Mouse (Mus musculus): Measurements from ENCODE around the gene Gm37419. TPM values are rescaled to one million over a fixed set of nuclear protein-coding genes. Genes with fewer than 3 reads are reported as not detected.

Gm37419 gene
- polyA plus RNA-seq, 1 experiment from 2014 or later = not detected

DNA sequence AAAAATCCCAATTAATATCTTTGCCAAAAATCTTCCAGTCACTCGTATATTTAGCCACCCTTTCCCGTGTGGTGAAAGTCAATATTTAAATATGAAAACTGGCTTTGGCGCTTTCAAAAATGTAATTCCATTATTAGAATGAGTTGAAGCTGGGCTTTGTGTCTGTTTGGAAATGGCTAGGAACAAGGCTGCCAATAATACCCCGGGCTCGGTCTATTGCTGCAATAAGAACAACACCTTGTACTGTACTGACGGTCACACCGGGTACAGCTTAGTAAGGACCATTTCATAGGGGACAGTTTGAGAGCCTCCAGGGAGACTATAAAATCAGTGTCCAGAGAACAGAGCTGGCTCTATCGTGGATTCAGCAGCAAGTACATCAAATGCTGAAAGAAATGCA, 17.6 kb downstream of the Gm37419 start:
- no peaks in the 10 kb centered on the region for H3K9me3 ChIP-seq (replicated peaks; ENCODE audit: control insufficient read depth, low read length)
- H3K27me3 ChIP-seq (ENCODE audit: control insufficient read depth, insufficient read depth, low read length) = no peaks in the 10 kb centered on the region
- no peaks in the 10 kb centered on the region for H3K4me1 ChIP-seq (ENCODE audit: control insufficient read depth, insufficient read depth, low read length)
- H3K4me2 ChIP-seq (ENCODE audit: low read depth, low read length) = no peak overlapping the region
- H3K27ac ChIP-seq (ENCODE audit: low read length) = no peak overlapping the region
- H3K4me3 ChIP-seq (replicated peaks; ENCODE audit: low read length) = no peak overlapping the region
- no peaks in the 10 kb centered on the region for H3K36me3 ChIP-seq (ENCODE audit: control insufficient read depth, insufficient read depth, low read length)
- no peak overlapping the region for H3K9ac ChIP-seq (ENCODE audit: low read length)
- 64% methylated on average over 8 of the region's 8 CpGs for WGBS
- ATAC-seq (ENCODE audit: insufficient read depth, low FRiP score) = no peak

DNA sequence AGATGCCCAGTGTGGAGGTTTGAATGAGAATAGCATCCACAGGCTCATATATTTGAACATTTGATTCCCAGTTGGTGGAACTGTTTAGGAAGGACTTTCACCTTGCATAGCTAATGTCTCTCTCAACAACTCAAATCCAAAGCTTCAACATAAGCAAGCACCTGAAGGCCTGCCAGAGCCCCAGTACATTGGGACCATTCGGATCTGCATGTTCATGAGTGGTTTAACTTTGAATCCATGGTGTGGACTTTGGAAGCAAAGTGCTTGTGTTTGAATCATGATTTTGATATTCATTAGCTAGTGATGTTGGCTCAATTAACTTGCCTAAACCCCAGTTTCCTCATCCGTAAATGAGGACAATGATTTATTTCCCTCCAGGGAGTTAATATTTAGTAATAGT, 21.6 kb downstream of the Gm37419 start:
- H3K4me3 ChIP-seq (replicated peaks; ENCODE audit: low read length) = no peak overlapping the region
- no peaks in the 10 kb centered on the region for H3K4me1 ChIP-seq (ENCODE audit: control insufficient read depth, insufficient read depth, low read length)
- no peak overlapping the region for H3K27ac ChIP-seq (ENCODE audit: low read length)
- H3K36me3 ChIP-seq (ENCODE audit: control insufficient read depth, insufficient read depth, low read length) = no peaks in the 10 kb centered on the region
- H3K4me2 ChIP-seq (ENCODE audit: low read depth, low read length) = no peak overlapping the region
- no peaks in the 10 kb centered on the region for H3K9me3 ChIP-seq (replicated peaks; ENCODE audit: control insufficient read depth, low read length)
- no peaks in the 10 kb centered on the region for H3K27me3 ChIP-seq (ENCODE audit: control insufficient read depth, insufficient read depth, low read length)
- ATAC-seq (ENCODE audit: insufficient read depth, low FRiP score) = no peak
- 82% methylated on average over 2 of the region's 2 CpGs for WGBS
- H3K9ac ChIP-seq (ENCODE audit: low read length) = no peak overlapping the region

DNA sequence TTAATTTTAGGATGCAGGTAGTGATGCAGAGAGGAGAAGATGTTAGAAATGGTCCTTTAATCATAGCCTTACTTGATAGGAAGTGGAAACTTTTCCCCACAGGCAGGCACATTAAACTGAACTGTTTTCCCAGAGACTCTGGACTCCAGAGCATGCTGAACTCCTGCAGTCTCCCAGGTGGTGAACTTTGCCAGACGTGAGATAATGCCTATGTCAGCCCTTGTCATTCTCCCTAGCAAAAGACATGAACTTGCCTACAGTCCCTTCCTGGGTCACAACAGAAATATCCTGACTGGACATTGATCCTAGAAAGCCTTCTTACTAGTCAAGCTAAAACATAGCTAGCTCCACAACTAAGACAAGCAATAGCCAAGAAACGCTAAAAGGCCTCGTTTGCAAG, 23.0 kb downstream of the Gm37419 start:
- Histone ChIP-seq H3K9ac (ENCODE audit: low read length) (no peak overlapping the region), H3K4me2 (ENCODE audit: low read depth, low read length) (no peak overlapping the region), H3K27me3 (ENCODE audit: control insufficient read depth, insufficient read depth, low read length) (no peaks in the 10 kb centered on the region), H3K9me3 (replicated peaks; ENCODE audit: control insufficient read depth, low read length) (no peaks in the 10 kb centered on the region), H3K4me3 (replicated peaks; ENCODE audit: low read length) (no peak overlapping the region), H3K4me1 (ENCODE audit: control insufficient read depth, insufficient read depth, low read length) (no peaks in the 10 kb centered on the region), H3K27ac (ENCODE audit: low read length) (no peak overlapping the region), H3K36me3 (ENCODE audit: control insufficient read depth, insufficient read depth, low read length) (no peaks in the 10 kb centered on the region)
- no peak for ATAC-seq (ENCODE audit: insufficient read depth, low FRiP score)
- 72% methylated on average over 3 of the region's 3 CpGs for WGBS

DNA sequence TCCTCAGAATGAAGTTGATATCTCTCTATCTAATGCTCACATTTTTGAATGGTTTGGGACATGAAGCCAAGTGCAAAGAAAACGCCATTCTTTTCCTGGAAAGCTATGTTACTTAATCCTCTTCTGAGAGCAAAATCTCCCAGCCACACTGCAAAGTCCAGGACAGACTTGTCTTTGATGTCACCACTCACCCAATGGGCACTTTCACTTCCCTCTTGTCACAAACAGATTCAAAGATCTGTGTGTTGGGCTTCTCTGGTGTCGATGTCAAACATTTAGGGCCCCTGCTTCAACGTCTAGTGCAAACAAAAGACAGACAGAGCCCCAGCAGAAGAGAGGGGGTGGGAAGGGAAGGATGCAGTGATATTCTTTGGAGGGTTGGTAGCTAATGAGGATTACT, 23.8 kb downstream of the Gm37419 start:
- no peak overlapping the region for H3K9ac ChIP-seq (ENCODE audit: low read length)
- WGBS = 38% methylated on average over 3 of the region's 3 CpGs
- H3K27me3 ChIP-seq (ENCODE audit: control insufficient read depth, insufficient read depth, low read length) = no peaks in the 10 kb centered on the region
- H3K36me3 ChIP-seq (ENCODE audit: control insufficient read depth, insufficient read depth, low read length) = no peaks in the 10 kb centered on the region
- no peak overlapping the region for H3K4me3 ChIP-seq (replicated peaks; ENCODE audit: low read length)
- no peak overlapping the region for H3K27ac ChIP-seq (ENCODE audit: low read length)
- no peak overlapping the region for H3K4me2 ChIP-seq (ENCODE audit: low read depth, low read length)
- H3K4me1 ChIP-seq (ENCODE audit: control insufficient read depth, insufficient read depth, low read length) = no peaks in the 10 kb centered on the region
- ATAC-seq (ENCODE audit: insufficient read depth, low FRiP score) = no peak
- H3K9me3 ChIP-seq (replicated peaks; ENCODE audit: control insufficient read depth, low read length) = no peaks in the 10 kb centered on the region

DNA sequence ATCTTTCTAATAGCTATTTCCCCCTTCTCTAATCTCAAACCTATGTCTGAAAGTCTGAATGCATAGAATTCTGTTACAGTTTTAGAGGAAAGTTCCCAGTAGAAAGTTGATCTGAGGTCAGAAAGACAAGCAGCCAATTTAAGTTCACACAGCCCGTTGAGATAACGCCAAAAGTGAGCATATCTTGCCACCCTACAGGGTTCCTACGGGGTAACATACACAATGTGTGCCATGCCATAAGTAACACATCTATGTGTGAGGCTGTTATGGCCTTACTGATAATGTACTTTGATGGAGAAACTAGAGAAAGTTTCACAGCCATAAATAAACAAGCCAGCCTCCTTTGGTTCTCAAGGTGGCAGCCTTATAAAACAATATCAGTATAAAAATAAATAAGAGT, 26.1 kb downstream of the Gm37419 start:
- 62% methylated on average over 3 of the region's 3 CpGs for WGBS
- ATAC-seq (ENCODE audit: insufficient read depth, low FRiP score) = no peak
- H3K4me2 ChIP-seq (ENCODE audit: low read depth, low read length) = no peak overlapping the region
- H3K27me3 ChIP-seq (ENCODE audit: control insufficient read depth, insufficient read depth, low read length) = no peaks in the 10 kb centered on the region
- H3K36me3 ChIP-seq (ENCODE audit: control insufficient read depth, insufficient read depth, low read length) = no peaks in the 10 kb centered on the region
- no peaks in the 10 kb centered on the region for H3K4me1 ChIP-seq (ENCODE audit: control insufficient read depth, insufficient read depth, low read length)
- H3K4me3 ChIP-seq (replicated peaks; ENCODE audit: low read length) = no peak overlapping the region
- H3K9ac ChIP-seq (ENCODE audit: low read length) = no peak overlapping the region
- H3K27ac ChIP-seq (ENCODE audit: low read length) = no peak overlapping the region
- H3K9me3 ChIP-seq (replicated peaks; ENCODE audit: control insufficient read depth, low read length) = no peaks in the 10 kb centered on the region

DNA sequence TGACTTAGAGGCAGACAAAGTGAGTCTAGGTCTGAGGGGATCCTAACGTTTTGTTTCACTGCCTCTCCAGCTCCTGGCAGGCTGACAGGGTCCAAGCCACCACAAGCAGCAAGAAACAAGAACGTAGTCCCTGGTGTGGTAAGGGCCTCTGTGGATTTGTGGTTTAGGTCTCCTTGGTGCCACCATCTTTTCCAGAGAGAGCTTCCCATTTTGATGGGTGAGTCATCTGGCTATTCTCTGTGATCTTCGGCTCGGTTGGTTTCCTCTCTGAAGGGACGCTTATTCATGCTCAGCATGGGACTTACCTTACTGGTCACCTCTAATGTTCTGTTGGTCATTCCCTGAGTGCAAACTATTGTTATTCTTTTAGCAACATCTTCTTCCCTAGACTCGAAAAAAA, 28.0 kb downstream of the Gm37419 start:
- Histone ChIP-seq H3K27me3 (ENCODE audit: control insufficient read depth, insufficient read depth, low read length) (no peaks in the 10 kb centered on the region), H3K9me3 (replicated peaks; ENCODE audit: control insufficient read depth, low read length) (no peaks in the 10 kb centered on the region), H3K36me3 (ENCODE audit: control insufficient read depth, insufficient read depth, low read length) (no peaks in the 10 kb centered on the region), H3K4me1 (ENCODE audit: control insufficient read depth, insufficient read depth, low read length) (no peaks in the 10 kb centered on the region), H3K4me2 (ENCODE audit: low read depth, low read length) (no peak overlapping the region), H3K27ac (ENCODE audit: low read length) (no peak overlapping the region), H3K4me3 (replicated peaks; ENCODE audit: low read length) (no peak overlapping the region), H3K9ac (ENCODE audit: low read length) (no peak overlapping the region)
- ATAC-seq (ENCODE audit: insufficient read depth, low FRiP score) = no peak
- 64% methylated on average over 6 of the region's 6 CpGs for WGBS

DNA sequence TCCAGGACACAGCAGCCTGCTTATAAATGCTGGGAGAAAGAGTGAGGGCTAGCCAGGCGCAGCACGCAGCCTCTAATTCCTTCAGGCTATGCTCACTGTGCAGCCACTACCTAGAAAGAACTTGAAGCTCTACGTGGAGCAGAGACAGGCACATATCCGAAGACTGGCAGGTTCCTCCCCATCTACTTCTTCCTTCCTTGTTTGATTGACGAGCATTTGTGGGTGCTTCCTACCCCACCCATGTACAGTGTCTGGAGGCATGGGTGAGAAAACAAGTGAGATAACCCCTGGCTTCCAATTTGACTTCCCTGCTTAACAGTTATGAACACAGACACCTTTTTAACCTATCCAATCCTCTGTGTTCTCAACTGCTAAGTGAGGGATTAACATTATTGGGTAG, 28.5 kb downstream of the Gm37419 start:
- no peak overlapping the region for H3K4me2 ChIP-seq (ENCODE audit: low read depth, low read length)
- no peaks in the 10 kb centered on the region for H3K4me1 ChIP-seq (ENCODE audit: control insufficient read depth, insufficient read depth, low read length)
- H3K9ac ChIP-seq (ENCODE audit: low read length) = no peak overlapping the region
- ATAC-seq (ENCODE audit: insufficient read depth, low FRiP score) = no peak
- no peak overlapping the region for H3K4me3 ChIP-seq (replicated peaks; ENCODE audit: low read length)
- H3K36me3 ChIP-seq (ENCODE audit: control insufficient read depth, insufficient read depth, low read length) = no peaks in the 10 kb centered on the region
- H3K27me3 ChIP-seq (ENCODE audit: control insufficient read depth, insufficient read depth, low read length) = no peaks in the 10 kb centered on the region
- no peaks in the 10 kb centered on the region for H3K9me3 ChIP-seq (replicated peaks; ENCODE audit: control insufficient read depth, low read length)
- WGBS = 59% methylated on average over 5 of the region's 5 CpGs
- H3K27ac ChIP-seq (ENCODE audit: low read length) = no peak overlapping the region

DNA sequence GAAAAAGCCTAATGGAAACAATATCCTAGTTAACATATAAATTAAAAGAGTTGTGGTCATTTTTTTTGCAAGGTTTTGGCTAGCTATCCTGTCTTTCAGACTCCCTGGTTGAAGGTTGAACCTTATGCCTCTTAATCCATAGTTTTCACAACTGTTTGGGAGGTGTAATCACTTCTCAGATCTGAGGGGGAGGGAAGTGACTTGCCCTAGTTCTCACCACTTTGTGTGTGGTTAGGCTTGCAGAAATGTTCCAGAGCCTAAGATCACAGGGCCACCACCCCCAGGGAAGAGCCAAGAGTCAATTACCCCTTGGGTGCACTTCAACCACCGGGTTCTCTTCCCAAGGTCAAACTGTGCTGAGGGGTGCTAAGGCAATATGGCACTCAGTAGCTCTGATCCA, 33.4 kb downstream of the Gm37419 start:
- Histone ChIP-seq H3K9ac (ENCODE audit: low read length) (no peak overlapping the region), H3K36me3 (ENCODE audit: control insufficient read depth, insufficient read depth, low read length) (no peaks in the 10 kb centered on the region), H3K4me3 (replicated peaks; ENCODE audit: low read length) (no peak overlapping the region), H3K27ac (ENCODE audit: low read length) (no peak overlapping the region), H3K4me2 (ENCODE audit: low read depth, low read length) (no peak overlapping the region), H3K27me3 (ENCODE audit: control insufficient read depth, insufficient read depth, low read length) (no peaks in the 10 kb centered on the region), H3K9me3 (replicated peaks; ENCODE audit: control insufficient read depth, low read length) (no peaks in the 10 kb centered on the region), H3K4me1 (ENCODE audit: control insufficient read depth, insufficient read depth, low read length) (no peaks in the 10 kb centered on the region)
- no peak for ATAC-seq (ENCODE audit: insufficient read depth, low FRiP score)
- 48% methylated on average over 1 of the region's 1 CpGs for WGBS

DNA sequence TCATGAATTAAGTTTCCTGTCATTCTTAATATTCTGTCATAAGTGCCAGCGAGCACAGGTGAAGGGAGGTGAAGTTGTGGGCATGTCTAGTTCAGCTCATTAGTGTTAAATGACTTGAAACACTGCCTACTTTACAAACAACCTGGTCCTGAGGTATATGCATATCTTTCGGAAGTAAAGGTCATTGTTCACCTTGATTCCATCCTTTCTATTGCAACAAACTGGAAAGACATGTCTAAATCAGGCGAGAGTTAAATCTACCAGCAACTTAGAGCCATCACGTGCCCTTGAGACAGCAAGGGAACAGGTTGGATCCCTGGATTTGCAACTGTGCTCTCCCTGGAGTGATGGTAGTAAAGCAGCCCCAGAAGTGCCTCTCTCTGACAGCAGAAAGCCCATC, 34.3 kb downstream of the Gm37419 start:
- no peak overlapping the region for H3K4me2 ChIP-seq (ENCODE audit: low read depth, low read length)
- H3K36me3 ChIP-seq (ENCODE audit: control insufficient read depth, insufficient read depth, low read length) = no peaks in the 10 kb centered on the region
- no peaks in the 10 kb centered on the region for H3K9me3 ChIP-seq (replicated peaks; ENCODE audit: control insufficient read depth, low read length)
- no peak overlapping the region for H3K4me3 ChIP-seq (replicated peaks; ENCODE audit: low read length)
- no peak overlapping the region for H3K27ac ChIP-seq (ENCODE audit: low read length)
- H3K4me1 ChIP-seq (ENCODE audit: control insufficient read depth, insufficient read depth, low read length) = no peaks in the 10 kb centered on the region
- ATAC-seq (ENCODE audit: insufficient read depth, low FRiP score) = no peak
- 78% methylated on average over 4 of the region's 4 CpGs for WGBS
- H3K27me3 ChIP-seq (ENCODE audit: control insufficient read depth, insufficient read depth, low read length) = no peaks in the 10 kb centered on the region
- H3K9ac ChIP-seq (ENCODE audit: low read length) = no peak overlapping the region

DNA sequence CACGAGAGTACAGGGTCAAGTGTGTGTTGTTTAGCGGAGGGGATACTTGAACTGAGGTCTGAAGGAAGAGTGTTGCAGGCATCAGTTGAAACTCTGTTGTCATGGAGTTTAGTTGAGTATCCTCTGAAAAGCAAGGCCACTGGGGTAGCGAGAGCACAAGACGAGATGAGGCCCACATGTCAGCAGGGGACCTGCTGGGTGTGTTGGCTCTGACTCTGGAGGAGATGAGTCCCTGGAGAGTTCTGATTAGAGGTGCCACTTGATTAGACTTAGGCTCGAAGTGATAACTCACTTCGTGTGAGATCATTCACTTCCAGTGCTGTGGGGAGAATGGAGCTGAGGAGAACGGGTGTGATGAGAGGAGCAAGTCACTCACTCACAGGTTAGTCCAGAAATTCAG, 37.2 kb downstream of the Gm37419 start:
- 64% methylated on average over 7 of the region's 7 CpGs for WGBS
- H3K36me3 ChIP-seq (ENCODE audit: control insufficient read depth, insufficient read depth, low read length) = no peaks in the 10 kb centered on the region
- no peak overlapping the region for H3K9ac ChIP-seq (ENCODE audit: low read length)
- H3K4me2 ChIP-seq (ENCODE audit: low read depth, low read length) = no peak overlapping the region
- H3K4me1 ChIP-seq (ENCODE audit: control insufficient read depth, insufficient read depth, low read length) = no peaks in the 10 kb centered on the region
- no peak for ATAC-seq (ENCODE audit: insufficient read depth, low FRiP score)
- H3K4me3 ChIP-seq (replicated peaks; ENCODE audit: low read length) = no peak overlapping the region
- no peaks in the 10 kb centered on the region for H3K9me3 ChIP-seq (replicated peaks; ENCODE audit: control insufficient read depth, low read length)
- no peak overlapping the region for H3K27ac ChIP-seq (ENCODE audit: low read length)
- H3K27me3 ChIP-seq (ENCODE audit: control insufficient read depth, insufficient read depth, low read length) = no peaks in the 10 kb centered on the region
